Mouse (Mus musculus) left cerebral cortex, postnatal 14 days (tissue): ENCODE data around the gene Tead1. TPM values are rescaled to one million over a fixed set of nuclear protein-coding genes. Genes with fewer than 3 reads are reported as not detected.

Experiments used
- DNase-seq, 2 experiments: peaks; one replicate each; pipeline ENCODE4 v3.0.0; 2021 to 2022; ENCODE audit warnings: low spot score in 2 of 2, mixed read lengths in 1 of 2
- intact Hi-C: fragments of 180-260 bp; cut with DNase I; formaldehyde crosslinking; loops from one replicate; pipeline ENCODE4 v1.15.1; 2025
- total RNA-seq, 2 experiments: library from RNA; stranded (reverse); gene quantifications; 2 replicates each; pipeline ENCODE4 v1.2.3; 2021

Gene Tead1
- total RNA-seq, 2 experiments from 2014 or later = 14.3 to 15.8 TPM

DNA sequence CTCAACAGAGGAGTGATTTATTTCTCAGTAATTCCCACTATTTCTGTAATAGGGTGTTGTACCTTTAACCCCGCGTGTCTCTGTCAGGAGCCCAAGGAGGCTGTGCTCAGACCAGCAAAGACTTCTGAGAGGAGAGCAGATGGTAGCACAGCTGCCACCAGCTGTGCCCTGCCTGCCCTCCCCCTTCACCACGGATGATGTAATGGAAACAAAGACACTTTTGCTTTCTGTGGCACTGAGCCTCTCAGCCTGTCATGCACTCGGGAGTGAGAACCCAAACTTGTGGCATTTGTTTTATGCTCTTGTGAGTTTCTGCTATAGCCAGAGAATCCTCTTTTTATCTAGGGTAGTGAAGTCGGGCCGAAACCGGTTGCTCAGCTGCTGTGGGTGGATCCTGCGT, 81.7 kb downstream of the Tead1 start:
- peak; percentile 21 to 60 for DNase-seq
- intact Hi-C loops = no loop called here

DNA sequence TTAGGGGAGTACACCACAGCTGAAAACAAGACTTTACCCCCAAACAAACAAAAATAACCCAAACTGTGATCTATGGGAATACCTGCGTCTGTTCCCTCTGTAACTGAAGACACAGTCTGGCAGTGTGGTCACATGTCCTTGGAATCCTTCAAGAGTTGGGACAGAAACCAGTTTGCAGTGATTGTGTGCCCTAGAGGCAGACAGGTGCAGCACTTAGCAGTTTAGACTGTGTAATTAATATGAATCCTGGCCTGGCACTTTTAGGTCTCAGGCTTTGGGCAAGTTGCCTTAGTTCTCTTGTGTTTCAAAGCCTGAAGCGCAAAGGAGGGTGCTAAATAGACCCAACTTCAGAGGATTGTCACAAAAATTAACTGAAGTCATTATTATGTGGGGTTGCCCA, 83.8 kb downstream of the Tead1 start:
- no peak for DNase-seq
- intact Hi-C loops = no loop called here

DNA sequence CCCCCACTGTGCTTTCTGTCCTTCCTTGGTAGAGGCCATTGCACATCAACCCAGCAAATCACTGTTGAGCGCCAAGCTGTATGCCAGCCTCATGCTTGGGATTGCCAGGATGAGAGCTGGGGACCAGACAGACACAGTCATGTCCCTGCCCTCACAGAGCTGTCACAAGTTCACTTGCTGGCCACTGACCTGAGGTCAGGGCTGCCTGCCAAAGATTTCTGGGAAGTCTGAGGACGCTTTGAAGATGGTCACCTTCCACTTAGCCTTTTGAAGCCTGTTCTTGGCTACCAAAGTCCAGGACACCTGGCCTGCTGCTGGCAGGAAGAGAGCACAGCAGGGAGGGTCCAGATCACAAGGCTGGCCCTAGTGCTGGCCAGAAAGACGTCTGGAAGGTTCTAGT, 84.4 kb downstream of the Tead1 start:
- intact Hi-C loops = no loop called here
- no peak for DNase-seq

DNA sequence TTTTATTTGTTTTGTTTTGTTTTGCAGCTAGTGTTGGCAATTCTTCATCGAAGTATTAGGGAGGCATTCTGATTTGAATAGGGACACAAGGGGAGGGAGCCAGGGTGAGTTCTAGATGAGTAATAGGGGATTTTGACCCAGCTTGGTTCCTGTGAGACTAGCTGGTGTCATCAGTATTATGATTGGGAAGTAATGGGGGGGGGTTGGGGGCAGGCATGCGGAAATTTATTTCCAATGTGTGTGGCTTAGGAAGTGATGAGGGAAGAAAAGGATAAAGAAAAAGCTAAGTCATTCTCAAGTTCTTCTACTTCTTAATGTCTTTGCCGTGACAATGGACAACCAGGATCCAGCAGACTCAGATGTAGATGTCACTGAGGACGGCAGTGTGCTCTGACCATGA, 85.8 kb downstream of the Tead1 start:
- DNase-seq = no peak
- intact Hi-C loops = no loop called here

DNA sequence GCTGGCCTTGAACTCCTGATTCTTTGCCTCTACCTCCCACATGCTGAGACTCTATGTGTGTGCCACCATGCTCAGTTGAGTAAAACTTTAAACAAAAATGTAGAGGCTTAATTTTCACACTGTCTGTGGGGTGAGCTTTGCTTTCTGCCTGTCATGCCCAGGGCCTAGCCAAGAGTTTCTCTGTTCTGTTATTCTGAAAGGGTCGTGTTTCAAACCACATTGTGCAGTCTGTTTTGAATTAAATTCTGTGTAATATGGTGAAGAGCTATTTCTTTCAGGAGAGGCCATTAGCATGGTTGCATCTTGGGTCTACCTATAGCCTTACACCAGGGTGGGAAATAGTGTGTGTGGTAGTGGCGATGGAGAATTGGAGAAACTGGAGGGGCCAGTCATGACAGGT, 90.7 kb downstream of the Tead1 start:
- no peak for DNase-seq
- intact Hi-C loops = no loop called here

DNA sequence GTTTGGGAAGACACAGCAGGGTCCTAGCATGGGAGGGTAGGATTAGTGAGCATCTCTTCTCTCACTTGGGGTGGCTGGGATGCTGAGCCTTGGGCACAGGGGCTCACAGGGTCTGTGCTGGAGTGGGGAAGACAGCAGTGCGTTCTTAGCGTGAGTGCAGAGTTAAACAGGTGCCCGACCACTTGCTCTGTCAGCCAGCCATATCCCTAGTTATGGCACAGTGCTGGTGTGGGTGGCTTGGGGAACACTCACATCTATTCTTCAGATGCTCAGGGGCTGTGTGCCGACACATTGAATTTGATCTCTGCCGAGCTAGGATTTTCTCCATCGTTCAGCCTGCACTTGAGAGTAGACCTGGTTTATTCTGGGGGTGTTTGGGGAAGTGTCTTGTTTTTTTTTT, 92.3 kb downstream of the Tead1 start:
- DNase-seq = no peak
- intact Hi-C loops = no loop called here

DNA sequence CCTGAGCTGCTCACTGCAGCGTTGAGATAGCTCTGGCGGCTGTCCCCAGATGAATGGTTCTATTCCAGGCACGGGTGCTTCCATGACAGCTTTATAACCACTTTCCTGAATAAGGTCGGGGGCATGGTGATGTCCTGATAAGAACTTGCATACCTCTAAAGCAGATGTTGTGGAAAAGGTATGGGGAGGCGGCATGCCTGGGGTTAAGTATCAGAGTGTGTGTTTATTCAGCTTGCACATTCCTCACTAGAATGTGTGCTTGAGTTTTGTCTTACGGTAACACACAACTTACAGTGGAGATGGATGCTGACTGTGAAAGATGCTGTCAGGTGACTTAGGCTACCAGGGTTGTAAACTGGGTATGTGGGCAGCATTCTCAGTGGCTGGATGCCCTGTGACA, 93.7 kb downstream of the Tead1 start:
- intact Hi-C loops = no loop called here
- no peak for DNase-seq

DNA sequence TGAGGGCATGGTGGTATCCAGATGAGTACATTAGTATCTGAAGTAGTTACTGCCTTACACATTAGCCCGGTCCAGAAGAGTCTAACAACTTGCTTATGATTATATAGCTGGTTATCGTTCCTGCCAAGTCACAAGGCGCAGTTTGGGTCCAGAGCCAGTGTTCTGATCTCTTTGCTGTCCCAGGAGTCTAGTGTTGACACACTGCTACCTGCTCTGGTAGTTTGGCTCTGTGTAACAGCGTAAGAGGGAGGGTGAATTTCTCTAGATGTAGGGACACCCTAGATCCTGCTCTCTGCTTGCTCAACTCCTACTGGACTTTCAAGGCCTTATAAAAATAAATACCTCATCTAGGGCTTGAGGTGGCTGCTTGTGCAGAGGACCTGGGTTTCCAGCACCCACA, 94.5 kb downstream of the Tead1 start:
- intact Hi-C loops = no loop called here
- DNase-seq = no peak

DNA sequence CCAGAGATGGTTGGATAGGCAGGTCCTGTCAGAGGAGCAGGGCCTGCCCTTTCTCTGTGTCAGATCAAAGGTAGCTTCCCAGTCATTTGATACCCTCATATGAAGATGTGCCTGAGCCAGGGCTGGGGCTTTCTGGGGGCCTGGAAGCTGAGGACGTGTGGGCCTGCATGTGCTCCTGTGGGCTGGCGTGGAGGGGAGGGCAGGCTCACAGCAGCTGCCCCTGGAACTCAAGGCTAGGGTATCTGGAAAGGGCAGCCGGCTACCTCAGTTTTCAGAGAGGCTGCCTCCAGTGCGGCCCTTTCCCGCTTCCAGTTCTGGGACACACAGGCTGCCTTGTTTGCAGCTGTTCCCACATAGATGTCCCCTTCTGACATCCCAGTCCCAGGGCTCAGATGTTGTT, 96.7 kb downstream of the Tead1 start:
- DNase-seq = no peak
- intact Hi-C loops = no loop called here

DNA sequence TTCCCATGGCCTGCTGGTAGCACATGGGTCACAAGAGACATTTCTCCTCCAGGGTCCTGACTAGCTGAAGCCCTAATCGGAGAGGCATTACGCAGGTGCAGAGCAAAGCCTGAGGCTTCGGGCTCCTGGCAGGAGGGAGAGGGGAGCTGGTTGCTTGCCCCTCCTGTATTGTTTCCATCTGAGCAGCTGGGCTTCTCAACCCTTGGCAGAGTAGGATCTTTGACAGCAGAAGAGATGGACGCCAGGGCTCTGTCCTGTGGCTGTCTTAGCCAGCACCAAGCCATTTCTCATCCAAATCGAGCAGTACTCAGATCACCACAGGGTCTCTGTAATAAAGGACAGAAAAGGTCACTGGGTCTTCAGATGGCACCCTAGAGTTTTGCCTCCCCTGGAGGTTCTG, 97.6 kb downstream of the Tead1 start:
- DNase-seq = no peak
- intact Hi-C loops = no loop called here

DNA sequence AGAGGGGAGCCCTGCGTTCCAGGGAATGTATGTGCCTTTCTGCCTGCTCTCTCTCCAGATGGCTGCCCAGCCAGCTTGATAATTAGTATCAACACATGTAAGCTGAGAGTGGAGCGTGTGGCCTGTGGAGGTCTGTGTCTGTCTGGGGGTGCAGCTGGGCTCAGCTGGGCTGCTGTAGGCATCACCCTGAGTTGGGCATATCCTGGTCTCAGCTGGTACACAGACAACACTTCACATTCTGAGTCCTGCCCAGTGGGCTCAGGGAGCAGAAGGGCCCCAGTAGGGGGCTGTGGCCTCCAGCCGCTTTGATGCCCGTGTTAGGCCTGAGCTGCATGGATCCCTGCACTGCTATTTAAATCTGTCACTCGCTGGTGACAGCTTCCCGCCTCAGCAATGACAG, 100.5 kb downstream of the Tead1 start:
- DNase-seq = no peak
- intact Hi-C loops = no loop called here

DNA sequence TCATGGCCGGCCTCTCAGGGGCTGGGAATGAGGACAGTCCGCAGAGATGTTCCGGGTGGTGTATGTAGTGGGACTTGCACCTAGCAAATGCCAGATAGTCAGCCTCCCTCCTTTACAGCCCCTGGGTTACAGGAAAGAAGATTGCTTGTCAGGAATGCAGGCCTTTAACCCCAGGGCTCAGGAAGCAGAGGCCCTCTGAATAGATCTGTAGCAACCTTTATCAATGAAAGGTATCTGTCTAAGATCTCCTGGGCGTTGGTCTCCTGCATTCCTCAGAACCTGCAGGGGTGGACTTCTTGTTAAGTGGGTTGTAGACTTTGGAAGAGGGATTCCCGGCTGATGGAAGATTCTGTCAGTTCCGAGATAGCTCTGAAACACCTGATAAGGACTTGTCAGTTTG, 101.8 kb downstream of the Tead1 start:
- no peak for DNase-seq
- intact Hi-C loops = no loop called here

DNA sequence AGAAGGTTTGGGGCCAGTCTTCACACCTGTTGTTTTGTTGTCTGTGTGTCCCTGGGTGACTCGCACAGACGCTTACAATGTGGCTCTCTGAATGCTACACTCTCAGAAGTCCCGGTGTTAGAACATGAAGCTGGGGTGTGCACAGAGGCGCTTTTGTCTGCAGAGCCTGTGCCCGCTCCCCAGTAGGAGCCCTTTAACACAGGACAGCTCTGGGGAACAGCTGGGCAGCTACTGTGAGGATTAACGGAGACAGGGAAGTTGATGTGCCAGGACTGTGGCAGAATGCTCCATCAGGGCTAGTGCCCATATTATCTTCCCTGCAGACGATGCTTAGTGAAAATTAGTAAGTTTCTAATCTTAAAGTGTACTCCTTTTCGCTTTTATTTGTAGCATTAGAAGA, 102.9 kb downstream of the Tead1 start:
- intact Hi-C loops = no loop called here
- DNase-seq = no peak

DNA sequence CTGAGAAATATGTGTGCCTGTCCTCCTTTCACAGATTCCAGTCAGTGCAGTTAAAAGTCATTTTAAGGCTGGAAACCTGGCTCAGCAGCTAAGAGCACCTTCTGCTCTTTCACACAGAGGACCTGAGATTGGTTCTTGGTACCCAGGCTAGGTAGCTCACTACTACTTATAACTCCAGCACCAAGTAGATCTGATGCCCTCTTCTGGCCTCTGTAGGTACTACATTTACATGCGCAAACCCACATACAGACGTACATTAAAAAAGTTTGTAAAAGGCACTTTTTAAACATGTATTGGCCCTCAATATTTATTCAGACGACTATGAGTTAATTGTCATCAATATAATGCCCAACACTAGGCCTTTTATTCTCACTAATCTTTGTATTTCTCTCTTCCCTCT, 105.2 kb downstream of the Tead1 start:
- no peak for DNase-seq
- intact Hi-C loops = no loop called here

DNA sequence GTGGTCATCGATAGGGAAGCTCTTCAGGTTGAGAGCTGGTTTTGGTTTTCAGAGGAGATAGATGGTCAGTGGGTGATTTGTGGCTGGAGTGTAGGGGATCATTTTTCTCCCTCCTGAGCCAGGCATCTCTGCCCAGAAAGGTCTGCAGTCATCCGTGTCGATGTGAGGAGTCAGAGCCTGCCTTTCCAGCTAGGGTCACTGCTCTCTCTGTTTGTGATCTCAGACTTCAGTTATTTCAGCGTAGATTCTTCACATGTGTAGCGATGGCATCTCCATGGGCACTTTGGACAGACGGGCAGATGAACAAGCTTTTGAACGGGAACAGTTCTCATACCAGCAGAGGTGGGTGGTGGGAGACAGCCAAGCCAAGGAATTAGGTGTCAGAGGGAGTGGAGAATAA, 106.2 kb downstream of the Tead1 start:
- DNase-seq = no peak
- intact Hi-C loops = no loop called here

DNA sequence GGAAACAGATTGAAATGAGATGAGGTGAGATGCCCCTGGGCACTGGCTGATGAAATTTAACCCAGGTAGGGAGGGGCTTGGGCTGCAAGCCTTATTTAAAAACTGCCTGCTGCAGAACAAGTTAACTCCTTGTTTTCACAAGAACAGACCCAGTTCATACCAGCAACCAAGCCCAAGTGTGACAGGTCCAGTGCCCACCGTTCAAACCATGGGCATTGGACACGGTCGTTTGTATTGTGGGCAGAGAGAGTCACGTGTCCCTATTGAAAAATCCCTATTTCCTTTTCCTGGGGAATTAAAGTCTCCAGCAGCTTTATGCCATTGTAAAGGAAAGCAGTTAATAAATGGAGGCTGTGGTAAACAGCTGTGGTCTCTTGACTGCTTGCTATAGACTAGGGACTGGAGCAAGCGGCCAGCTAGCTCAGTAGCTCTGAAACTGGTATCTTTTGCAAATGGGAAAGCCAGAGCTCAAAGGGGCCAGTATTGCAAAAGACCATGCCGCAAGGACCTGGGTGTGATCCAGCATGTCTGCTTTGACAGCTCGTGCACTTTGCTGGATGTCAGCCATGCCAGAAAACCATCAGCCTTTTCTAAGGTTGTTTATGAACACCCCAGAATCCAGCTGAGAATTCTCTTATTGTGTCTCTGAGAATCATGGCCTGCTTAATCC, 107.6 kb downstream of the Tead1 start:
- intact Hi-C loops = no loop called here

DNA sequence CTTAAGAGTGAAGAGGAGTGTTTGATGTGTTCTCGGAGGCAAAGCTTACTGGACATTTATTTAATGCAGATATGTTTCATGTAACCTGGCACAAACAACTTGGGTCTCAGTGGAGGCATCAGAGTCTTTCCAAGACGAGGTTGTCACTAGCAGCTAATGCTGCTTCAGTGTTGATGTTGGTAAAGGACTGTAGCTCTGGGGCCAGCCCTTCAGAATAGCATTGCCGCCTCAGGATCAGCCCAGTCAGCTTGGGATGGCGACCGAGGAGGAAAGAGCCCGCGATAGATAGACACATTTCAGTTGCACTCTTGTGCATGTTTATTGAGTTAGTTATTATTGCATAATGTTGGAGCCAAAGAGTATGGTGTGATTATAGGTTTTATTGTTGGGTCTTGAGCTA, 108.2 kb downstream of the Tead1 start:
- DNase-seq = no peak
- intact Hi-C loops = no loop called here

More for the DNA sequence above, 107.6 kb downstream of the Tead1 start:
- DNase-seq = no peak

DNA sequence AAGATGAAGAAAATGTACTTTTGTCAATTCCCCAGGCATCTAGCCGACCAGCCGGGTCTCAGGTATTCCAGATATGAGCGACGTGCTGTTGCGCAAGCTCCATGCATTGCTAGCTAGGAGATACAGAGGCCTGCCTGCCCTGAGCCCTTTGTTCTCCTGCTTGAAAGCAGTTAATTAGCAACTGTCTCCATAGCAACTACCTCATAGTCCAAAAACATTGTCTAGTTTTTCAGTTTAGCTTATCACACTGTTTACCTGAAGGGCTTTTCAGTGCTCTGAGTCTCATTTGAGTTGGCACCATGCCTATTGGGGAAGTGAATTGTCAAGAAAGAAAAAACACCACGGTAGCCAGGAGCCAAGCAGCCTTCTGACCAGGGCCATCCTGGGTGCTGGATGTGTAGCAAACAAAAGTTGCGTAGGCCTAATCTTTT, 109.2 kb downstream of the Tead1 start:
- no peak for DNase-seq
- intact Hi-C loops = no loop called here

DNA sequence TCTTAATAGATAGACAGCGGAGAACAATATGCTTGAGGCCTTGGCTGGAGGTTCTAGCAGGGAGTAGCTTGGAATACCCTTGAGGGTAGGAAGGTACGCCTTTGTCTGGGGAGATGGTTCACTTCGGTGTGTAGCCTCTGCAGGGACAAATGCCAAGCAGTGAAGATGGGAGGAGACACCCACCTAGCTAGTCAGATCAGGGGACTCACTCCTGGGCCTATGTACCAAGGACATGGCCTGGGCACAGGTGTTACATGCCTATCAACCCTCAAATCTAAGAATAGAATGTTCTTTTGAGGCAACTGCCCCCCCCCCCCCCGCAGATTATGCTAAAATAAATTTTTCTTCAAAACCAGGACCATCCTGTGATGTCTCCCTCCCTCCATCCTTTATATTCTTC, 110.6 kb downstream of the Tead1 start:
- intact Hi-C loops = no loop called here
- no peak for DNase-seq

DNA sequence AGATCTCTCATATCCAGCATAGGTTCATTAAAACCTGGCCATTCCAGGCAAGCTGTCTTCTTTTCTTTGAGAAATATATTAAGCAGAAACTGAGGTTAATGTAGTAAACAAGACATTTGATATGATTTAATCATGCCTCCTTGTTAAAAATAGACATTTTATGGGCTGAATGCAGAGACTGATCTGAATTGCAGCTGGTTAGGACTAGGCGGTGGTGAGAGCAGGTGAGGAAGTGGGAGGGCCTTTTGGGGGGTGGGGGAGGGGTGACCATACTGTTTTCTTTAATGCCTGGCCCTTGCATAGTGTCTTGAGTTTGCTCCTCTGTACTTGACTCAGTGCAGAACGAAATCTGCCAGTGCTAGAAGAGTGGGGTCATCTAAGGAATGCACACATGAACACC, 111.2 kb downstream of the Tead1 start:
- no peak for DNase-seq
- intact Hi-C loops = no loop called here

DNA sequence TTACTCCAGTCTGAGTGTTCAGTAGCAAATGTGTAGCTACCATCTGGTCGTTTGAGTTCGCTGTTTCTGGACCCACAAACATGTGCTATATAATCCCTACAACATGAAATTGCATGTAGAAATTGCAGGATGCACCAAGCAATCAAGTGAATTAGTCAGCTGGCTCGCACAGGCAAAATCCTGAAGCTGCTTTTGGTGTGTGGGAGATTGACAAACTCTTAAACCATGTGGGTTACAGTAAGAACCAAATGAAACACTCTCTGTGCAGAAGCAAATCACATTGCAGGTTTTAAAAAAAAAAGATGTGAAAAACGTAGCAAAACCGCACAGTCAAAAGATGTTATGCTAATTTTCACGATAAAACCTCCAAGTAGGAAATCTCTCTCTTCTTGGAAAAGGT, 113.6 kb downstream of the Tead1 start:
- intact Hi-C loops = no loop called here
- DNase-seq = peak in 1 of 2 experiments; percentile 35

DNA sequence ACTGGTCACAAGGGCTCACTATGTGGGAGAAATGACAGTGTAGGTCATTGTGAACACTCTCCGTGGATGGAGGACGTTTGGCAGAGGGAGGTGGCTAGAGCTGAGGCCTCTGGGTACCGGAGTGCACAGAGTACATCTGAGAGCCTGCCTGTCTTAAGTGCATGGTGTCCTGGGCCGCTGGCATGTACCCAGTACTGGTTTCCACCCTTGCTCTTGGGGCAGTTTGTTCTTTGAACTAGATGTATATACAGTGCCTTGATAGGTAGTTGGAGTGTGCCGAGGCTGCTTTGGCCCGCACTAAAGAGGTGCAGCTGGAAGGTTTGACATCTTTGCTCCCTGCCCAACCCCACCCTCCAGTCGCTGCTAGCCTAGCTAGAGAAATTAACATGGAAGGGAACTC, 114.8 kb downstream of the Tead1 start:
- DNase-seq = no peak
- intact Hi-C loops = no loop called here
